Mouse (Mus musculus) hindbrain, postnatal 0 days (tissue): ENCODE measurements around the gene Ndufb2. TPM values are rescaled to one million over a fixed set of nuclear protein-coding genes. Genes with fewer than 3 reads are reported as not detected.

Source experiments
- ATAC-seq: fragments of 200-750 bp; cut with Nextera tagmentation; 2 replicates; pipeline ENCODE4 v1.8.0; 2017; ENCODE audit warnings: mild to moderate bottlenecking, moderate TSS enrichment, moderate library complexity
- DNase-seq: peaks from one replicate; pipeline ENCODE4 v3.0.0-alpha.2; 2015; ENCODE audit warnings: low spot score
- H3K27ac ChIP-seq: fragments of 300-500 bp; sonication (generic); 2 replicates; pipeline ENCODE4 v1.5.1; 2014; ENCODE audit warnings: mild to moderate bottlenecking
- H3K27me3 ChIP-seq: fragments of 300-500 bp; sonication (generic); 2 replicates; pipeline ENCODE4 v1.6.1; 2014; ENCODE audit warnings: low read length, mixed read lengths; ENCODE audit not compliant: insufficient read depth
- H3K36me3 ChIP-seq: fragments of 300-500 bp; sonication (generic); 2 replicates; pipeline ENCODE4 v1.6.1; 2014; ENCODE audit warnings: low read length, mixed read lengths; ENCODE audit not compliant: insufficient read depth
- H3K4me1 ChIP-seq: fragments of 300-500 bp; sonication (generic); 2 replicates; pipeline ENCODE4 v1.6.1; 2014; ENCODE audit warnings: antibody characterized with exemption, low read length, mixed read lengths; ENCODE audit not compliant: insufficient read depth
- H3K4me2 ChIP-seq: fragments of 300-500 bp; sonication (generic); 2 replicates; pipeline ENCODE4 v1.6.1; 2014; ENCODE audit warnings: low read depth, mild to moderate bottlenecking, low read length, moderate library complexity, mixed read lengths
- H3K4me3 ChIP-seq: fragments of 300-500 bp; sonication (generic); 2 replicates; pipeline ENCODE4 v1.5.1; 2014; ENCODE audit warnings: low read length
- H3K9ac ChIP-seq: fragments of 300-500 bp; sonication (generic); replicated peaks from 2 replicates; pipeline ENCODE4 v1.6.1; 2014; ENCODE audit warnings: mild to moderate bottlenecking, low read length, moderate library complexity, mixed read lengths
- H3K9me3 ChIP-seq: fragments of 300-500 bp; sonication (generic); 2 replicates; pipeline ENCODE4 v1.6.1; 2016; ENCODE audit warnings: low read length, mixed read lengths
- CTCF ChIP-seq: IDR thresholded peaks from 2 replicates; pipeline ENCODE4 v1.5.1; 2016; ENCODE audit warnings: antibody characterized with exemption, control low read depth, low read depth
- WGBS: fragments of 180-500 bp; shearing (Covaris S2); extraction: QIAGEN DNeasy Blood & Tissue Kit; methylation state at CpG from one replicate; pipeline ENCODE4 v1.1.7; 2014; 5-methylcytosine and 5-hydroxymethylcytosine counted together
- polyA plus RNA-seq: library from polyadenylated mRNA; unstranded; fragments of >200 nt; fragmentation: Nextera tagmentation; extraction: Ambion mirVana; gene quantifications from 2 replicates; pipeline ENCODE4 v1.2.1, GENCODE M21; 2015
- total RNA-seq: library from RNA; depleted of rRNA; stranded (reverse); fragments of >200 nt; gene quantifications from 2 replicates; pipeline ENCODE4 v1.2.3, GENCODE M21; 2014

Gene Ndufb2
- total and polyA plus RNA-seq, 2 experiments from 2014 or later, result 454 to 698 TPM

GRCm38 (mm10) chr6:39579552-39579951 lies 12.8 kb upstream of the Ndufb2 start:
- H3K4me1 ChIP-seq, result 0 out of 2 replicates have a peak, but pooled peaks cover 2% of the 10 kb centered on the region
- no peaks in the 10 kb centered on the region for H3K9me3 ChIP-seq
- H3K9ac ChIP-seq, result no peak overlapping the region
- DNase-seq (no peak), ATAC-seq (no peak)
- 89% methylated on average over 7 of the region's 7 CpGs for WGBS
- no peak for TF ChIP-seq CTCF
- no peak overlapping the region for H3K4me2 ChIP-seq
- H3K27ac ChIP-seq, result no peak overlapping the region
- peaks cover 16% of the 10 kb centered on the region for H3K36me3 ChIP-seq
- H3K27me3 ChIP-seq, result no peaks in the 10 kb centered on the region
- no peak overlapping the region for H3K4me3 ChIP-seq

DNA sequence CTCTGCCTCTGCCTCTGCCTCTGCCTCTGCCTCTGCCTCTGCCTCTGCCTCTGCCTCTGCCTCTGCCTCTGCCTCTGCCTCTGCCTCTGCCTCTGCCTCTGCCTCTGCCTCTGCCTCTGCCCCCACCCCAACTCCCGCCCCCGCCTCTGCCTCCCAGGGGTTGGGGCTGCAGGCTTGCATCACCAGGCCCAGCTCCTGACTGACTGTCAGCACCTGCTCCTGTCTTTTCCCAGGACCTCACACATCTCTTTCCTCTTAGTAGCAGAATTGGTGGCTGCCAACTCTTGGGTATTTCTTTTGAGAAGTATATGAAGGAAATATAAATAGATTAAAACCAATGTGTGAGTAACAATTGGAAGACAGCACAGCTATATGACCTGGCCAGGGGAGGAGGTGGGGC lies 11.8 kb upstream of the Ndufb2 start:
- Histone ChIP-seq H3K9me3 (no peaks in the 10 kb centered on the region), H3K4me3 (no peak overlapping the region), H3K4me1 (no peaks in the 10 kb centered on the region), H3K27ac (no peak overlapping the region), H3K27me3 (no peaks in the 10 kb centered on the region), H3K4me2 (no peak overlapping the region), H3K9ac (no peak overlapping the region), H3K36me3 (peaks cover 16% of the 10 kb centered on the region)
- TF ChIP-seq CTCF, result no peak
- no peak for DNase-seq
- 81% methylated on average over 2 of the region's 2 CpGs for WGBS
- no peak for ATAC-seq

DNA sequence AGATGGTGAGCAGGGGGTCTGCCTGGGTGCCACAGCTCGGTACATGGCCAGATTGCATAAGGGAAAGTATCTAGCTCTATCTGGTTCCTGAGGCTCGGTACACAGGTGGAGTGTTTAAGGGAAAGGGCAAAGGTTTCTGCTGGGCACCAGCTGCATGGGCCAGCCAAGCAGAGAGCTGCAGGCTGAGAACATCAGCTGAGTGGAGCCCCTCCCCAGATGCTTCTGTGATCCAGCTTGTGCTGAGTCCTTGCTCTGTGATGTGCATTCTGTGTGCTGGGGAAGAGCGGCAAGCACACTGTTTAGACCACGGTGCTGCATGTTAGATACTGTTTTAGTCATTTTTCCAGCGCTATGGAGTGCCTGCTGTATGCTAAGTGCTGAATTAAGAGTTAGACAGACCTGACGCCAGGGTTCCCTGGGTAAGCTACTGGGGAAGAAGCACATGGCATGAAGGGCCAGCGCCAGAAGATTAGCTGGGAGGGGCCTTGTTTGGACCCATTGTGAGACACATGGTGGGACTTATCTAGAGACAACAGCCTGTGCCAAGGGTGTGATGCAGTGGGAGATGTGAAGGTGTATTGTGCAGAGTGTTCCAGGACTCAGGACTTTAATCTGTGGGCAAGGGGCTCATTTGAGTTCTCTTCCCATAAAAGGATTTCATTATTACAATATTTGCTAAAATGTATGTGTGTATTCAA lies 11.1 kb upstream of the Ndufb2 start:
- Histone ChIP-seq H3K27me3 (no peaks in the 10 kb centered on the region), H3K4me1 (no peaks in the 10 kb centered on the region), H3K27ac (no peak overlapping the region), H3K4me3 (no peak overlapping the region), H3K9ac (no peak overlapping the region), H3K36me3 (peaks cover 21% of the 10 kb centered on the region), H3K9me3 (no peaks in the 10 kb centered on the region), H3K4me2 (no peak overlapping the region)
- DNase-seq (no peak), ATAC-seq (no peak)
- WGBS, result 81% methylated on average over 7 of the region's 7 CpGs
- TF ChIP-seq CTCF, result no peak

GRCm38 (mm10) chr6:39585517-39585916 lies 6.9 kb upstream of the Ndufb2 start, which contains the start of gene Gm42420:
TSS of gene Gm42420 (plus strand) at chr6:39585753.
- ATAC-seq (no peak), DNase-seq (no peak)
- Histone ChIP-seq H3K36me3 (peaks cover 20% of the 10 kb centered on the region), H3K9me3 (no peaks in the 10 kb centered on the region), H3K4me1 (no peaks in the 10 kb centered on the region), H3K27ac (no peak within 1 kb of the TSS), H3K4me2 (no peak within 1 kb of the TSS), H3K27me3 (no peaks in the 10 kb centered on the region), H3K4me3 (no peak within 1 kb of the TSS), H3K9ac (no peak within 1 kb of the TSS)
- TF ChIP-seq CTCF, result no peak
- WGBS, result 95% methylated on average over 6 of the region's 6 CpGs

- no peak for DNase-seq
- H3K9ac ChIP-seq, result no peak overlapping the region
- H3K36me3 ChIP-seq, result peaks cover 18% of the 10 kb centered on the region
- no peak overlapping the region; the same call in 1 of the 2 replicates for H3K27ac ChIP-seq
- ATAC-seq, result no peak
- 94% methylated on average over 4 of the region's 4 CpGs for WGBS
- H3K4me3 ChIP-seq, result no peak overlapping the region
- H3K27me3 ChIP-seq, result no peaks in the 10 kb centered on the region
- no peaks in the 10 kb centered on the region for H3K4me1 ChIP-seq
- no peak for TF ChIP-seq CTCF
- H3K9me3 ChIP-seq, result no peaks in the 10 kb centered on the region
- H3K4me2 ChIP-seq, result no peak overlapping the region
Measured at GRCm38 (mm10) chr6:39591481-39591880, 893 bp upstream of the Ndufb2 start.

DNA sequence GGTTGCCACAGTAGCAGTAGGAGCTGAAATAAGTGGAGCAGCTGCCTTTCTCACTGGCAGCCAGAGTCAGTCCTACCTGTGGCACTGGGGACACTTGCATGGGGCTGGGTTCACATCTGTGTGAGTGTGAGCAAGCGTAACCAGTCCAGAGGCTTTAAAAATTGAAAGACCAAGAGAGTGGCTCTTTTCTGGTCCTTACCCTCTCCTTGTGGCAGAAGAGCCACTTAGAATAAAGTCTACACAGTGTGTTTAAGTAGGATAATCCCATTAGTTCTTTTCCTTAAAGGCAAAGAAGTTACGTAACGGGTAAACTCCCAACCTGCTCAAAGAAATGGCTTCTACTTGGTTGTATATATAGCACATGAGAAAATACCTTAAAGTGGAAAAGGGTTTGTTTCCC lies 8.5 kb downstream of the Ndufb2 start:
- Histone ChIP-seq H3K9me3 (no peaks in the 10 kb centered on the region), H3K4me3 (no peak overlapping the region), H3K4me1 (no peaks in the 10 kb centered on the region), H3K36me3 (peaks cover 38% of the 10 kb centered on the region), H3K27me3 (no peaks in the 10 kb centered on the region), H3K9ac (no peak overlapping the region), H3K27ac (no peak overlapping the region), H3K4me2 (no peak overlapping the region)
- DNase-seq (no peak), ATAC-seq (no peak)
- WGBS, result 90% methylated on average over 3 of the region's 3 CpGs
- no peak for TF ChIP-seq CTCF

DNA sequence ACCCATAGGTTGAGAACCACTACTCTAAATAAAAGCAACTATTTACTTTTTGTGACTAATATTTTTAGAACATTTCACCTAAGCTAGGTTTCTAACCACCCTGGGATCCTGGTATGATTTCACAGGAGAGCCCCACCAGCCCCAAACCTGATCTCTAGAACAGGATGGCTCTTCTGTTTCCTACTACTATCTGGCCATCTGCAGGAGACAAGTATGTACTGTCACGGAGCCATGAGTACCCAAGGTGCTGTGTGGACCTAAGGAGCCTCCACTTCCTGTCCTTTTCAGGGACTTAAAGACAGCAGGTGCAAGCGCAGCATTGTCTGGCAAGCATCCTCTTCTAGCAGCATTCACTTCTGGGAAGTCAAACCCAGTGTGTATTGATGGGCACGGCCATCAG lies 9.5 kb downstream of the Ndufb2 start:
- H3K9me3 ChIP-seq, result no peaks in the 10 kb centered on the region
- H3K36me3 ChIP-seq, result peaks cover 34% of the 10 kb centered on the region
- peak; percentile 14 for TF ChIP-seq CTCF
- 0 out of 2 replicates have a peak, but pooled peaks have one; percentile 32 for ATAC-seq
- H3K9ac ChIP-seq, result no peak overlapping the region
- no peaks in the 10 kb centered on the region for H3K4me1 ChIP-seq
- H3K4me3 ChIP-seq, result no peak overlapping the region
- 85% methylated on average over 3 of the region's 3 CpGs for WGBS
- DNase-seq, result no peak
- H3K27ac ChIP-seq, result no peak overlapping the region
- no peak overlapping the region for H3K4me2 ChIP-seq
- no peaks in the 10 kb centered on the region for H3K27me3 ChIP-seq
